Mouse (Mus musculus): ENCODE data around the gene Hook2.

The Hook2 gene

GRCm38 (mm10) chr8:84990349-84990748 lies at the start of gene Hook2:
Gene Hook2, plus strand, starts transcription at chr8:84990603.
- peak; percentile 99 for DNase-seq

DNA sequence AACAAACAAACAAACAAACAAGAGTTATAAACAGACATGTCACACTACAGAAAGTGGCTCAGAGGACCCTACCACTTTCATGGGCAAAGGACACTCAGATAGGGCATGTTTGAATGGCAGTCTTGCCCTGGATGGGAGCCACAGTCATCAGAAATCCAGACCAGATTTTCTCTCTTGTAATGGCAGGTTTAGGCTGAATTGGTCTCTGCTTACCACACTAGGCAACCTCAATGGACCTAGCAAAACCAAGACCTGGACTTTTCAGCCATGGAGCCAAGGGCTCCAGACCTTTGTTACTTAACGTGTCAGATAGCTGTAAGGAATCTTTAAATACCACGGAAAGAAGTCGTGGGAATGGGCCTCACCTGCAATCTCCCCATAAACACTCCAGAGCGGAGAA lies 46.7 kb upstream of the Hook2 start:
- DNase-seq: no peak

- DNase-seq: peak; percentile 59
Measured at GRCm38 (mm10) chr8:84944478-84945160, 45.8 kb upstream of the Hook2 start.

DNA sequence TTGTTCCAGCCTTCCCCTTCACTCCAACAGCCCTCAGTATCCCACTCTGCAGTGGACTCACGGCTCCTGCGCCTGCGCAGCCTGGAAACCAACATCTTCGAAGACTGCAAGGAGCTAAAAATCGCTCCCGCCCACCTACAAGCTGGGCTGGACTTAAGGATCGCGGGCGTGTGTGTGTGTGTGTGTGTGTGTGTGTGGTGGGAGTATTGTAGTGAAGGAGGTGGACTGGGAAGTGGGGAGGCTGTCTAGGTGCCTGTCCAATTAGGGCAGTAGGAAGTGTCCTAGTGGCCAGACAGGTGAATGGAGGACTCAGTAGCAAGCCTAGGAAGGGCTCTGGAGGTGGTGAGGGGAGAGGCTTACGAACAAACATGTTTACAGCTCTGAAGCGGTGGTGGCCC lies 45.2 kb upstream of the Hook2 start:
- DNase-seq: no peak

GRCm38 (mm10) chr8:84945633-84946527 lies 44.5 kb upstream of the Hook2 start:
- no peak for DNase-seq

GRCm38 (mm10) chr8:84946528-84947240 lies 43.7 kb upstream of the Hook2 start, which contains the start of gene Rtbdn:
Gene Rtbdn, plus strand, starts transcription at chr8:84946991.
- no peak for DNase-seq

GRCm38 (mm10) chr8:84947241-84947545 lies 43.2 kb upstream of the Hook2 start:
- peak; percentile 61 for DNase-seq

DNA sequence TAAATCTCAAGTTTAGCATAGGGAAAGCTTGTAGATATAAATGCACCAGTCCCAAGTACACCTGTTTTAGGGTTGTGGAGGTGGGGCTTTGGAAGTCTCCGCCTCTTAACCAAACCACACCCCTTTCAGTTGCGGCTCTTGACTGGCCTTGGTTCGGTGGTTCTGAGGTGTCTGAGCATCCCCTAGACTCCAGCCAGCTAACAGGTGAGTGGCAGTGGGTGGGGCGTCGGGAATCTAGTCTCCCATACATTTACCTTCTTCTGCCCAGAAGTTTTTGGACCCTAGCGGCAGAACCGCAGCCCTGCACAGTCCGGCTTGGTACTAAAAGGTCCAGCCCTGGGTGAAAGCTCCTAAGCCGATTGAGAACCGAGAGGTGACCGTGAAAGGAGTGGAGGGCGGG lies 40.6 kb upstream of the Hook2 start:
- DNase-seq: no peak

DNA sequence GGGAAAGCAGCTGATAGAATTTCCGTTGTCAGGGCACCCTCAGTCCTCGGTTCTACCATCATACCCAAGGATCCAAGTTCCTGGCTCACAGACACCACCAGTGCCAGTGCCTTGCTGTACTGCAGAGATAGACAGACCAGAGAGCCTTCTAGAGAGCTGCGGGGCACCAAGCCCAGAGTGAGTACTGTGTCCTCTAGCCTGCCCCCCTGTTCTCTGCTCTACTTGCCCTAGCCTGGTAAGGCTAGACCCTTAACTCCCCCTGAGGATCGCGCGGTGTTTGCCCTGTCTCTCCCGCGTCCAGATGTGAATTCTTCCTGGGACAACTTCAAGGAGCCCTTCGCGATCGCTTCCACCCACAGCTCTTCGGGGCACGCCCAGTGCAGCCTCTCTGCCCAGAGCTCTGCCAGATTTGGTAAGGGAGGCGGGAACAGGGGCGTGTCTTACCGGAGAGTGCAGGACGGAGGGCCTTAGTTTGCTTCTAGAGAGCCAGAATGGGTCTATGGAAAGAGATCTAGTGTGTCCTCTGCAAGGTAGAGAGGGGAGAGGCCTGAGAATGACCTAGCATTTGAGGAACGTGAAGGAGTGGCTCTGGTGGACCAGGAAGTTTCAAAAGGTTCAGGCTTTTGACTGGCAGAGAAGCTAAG lies 37.7 kb upstream of the Hook2 start:
- peak; percentile 77 for DNase-seq

GRCm38 (mm10) chr8:84956768-84957167 lies 33.6 kb upstream of the Hook2 start:
- peak; percentile 78 for DNase-seq

DNA sequence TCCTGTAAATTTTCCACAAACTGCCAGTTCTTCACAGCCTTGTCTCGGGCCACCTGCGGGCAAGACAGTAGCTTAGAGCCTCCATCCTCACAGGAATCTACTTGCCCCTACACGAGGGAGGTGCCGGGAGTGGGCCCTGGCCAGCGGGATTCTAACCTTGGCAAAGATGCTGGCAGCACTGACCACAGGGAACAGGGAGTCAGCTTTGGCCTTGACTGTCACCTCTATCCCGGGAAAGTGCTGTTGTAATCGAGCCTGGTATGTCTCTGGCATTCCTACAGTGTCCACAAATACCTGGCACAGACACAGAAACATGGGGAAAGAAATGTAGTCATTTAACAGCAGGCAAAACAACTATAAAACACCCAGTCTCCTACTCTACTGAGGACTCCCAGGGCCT lies 30.6 kb upstream of the Hook2 start:
- no peak for DNase-seq

DNA sequence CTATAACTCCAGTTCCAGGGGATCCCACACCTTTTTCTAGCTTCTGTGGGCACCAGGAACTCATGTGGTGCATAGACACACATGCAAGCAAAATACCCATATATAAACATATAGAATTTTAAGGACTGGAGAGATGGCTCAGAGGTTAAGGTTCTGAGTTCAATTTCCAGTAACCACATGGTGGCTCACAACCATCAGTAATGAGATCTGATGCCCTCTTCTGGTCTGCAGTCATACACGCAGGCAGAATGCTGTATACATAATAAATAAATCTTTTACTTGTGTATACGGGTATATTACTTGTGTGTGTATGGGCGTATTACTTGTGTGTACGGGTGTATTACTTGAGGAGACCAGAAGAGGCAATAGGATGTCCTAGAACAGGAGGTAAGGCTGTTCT lies 26.5 kb upstream of the Hook2 start:
- DNase-seq: no peak

- DNase-seq: peak; percentile 98
Measured at GRCm38 (mm10) chr8:84965731-84966291, 24.6 kb upstream of the Hook2 start.

DNA sequence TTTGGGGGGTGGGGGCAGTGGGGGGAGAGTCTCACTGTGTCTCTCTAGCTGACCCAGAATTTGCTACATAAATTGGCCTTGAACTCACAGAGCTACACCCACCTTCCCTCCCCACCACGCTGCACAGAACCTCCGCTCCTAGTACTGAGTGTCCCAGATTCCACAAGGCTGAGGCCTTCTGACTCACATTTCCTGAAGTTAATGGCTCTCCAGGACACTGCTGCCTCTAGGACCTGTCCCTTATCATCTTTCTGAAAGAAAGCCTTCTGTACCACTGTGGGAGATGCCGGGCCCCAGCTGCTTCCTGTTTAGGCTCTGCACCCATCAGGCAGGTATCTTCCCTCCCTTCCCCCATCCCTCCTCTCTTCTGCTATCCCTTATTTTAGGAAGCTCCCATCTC lies 23.8 kb upstream of the Hook2 start:
- DNase-seq: no peak

- DNase-seq: no peak
Measured at GRCm38 (mm10) chr8:84967532-84968304, 22.7 kb upstream of the Hook2 start.

GRCm38 (mm10) chr8:84968650-84969049 lies 21.8 kb upstream of the Hook2 start:
- DNase-seq: no peak

DNA sequence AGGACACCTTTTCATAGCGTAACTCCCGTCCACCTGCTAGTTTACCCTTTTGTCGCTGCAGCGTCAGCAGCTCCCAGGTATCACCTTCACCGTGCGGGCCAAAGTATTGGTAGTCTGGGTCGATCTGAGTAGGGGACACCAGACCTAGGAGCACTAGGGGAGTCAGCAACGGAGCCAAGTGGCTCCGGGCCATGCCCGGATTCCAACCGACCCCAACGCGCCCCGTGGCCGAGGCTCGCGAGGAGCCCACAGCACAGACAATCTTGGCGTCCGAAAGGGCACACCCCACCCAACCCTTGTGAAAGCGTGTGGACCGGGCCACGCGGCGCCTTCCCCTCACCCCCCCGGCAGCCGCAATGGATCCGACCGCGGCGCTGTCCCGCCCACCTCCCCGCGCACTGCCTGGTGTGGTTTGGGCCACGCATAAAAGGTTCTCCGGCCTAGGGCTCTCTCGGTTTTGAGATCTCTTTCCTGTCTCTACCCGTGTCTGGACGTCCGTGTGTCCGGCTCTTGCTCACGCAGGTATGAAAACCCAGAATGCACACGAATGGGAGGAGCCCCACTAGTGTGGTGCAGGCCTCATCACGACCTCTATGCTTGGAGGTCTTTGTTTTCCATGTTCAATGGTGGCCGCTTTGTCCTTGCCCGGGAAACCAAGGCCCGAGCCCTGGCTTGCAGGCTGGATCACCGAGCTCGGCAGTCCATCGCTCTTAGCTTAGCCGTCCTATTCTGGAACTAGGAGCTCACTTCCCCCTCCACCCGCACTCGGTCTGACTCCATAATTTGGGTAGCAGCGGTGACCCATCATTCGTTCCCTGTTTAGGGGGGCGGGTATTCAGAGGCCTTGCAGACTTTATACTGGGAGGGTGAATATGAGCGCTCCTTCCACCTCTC lies 20.9 kb upstream of the Hook2 start, which contains the start of the genes Gm49661, Prdx2 and Rnaseh2a:
Gene Gm49661, minus strand, starts transcription at position 193 of the 894 bp plus-strand sequence.
Gene Prdx2, plus strand, starts transcription at position 347 of the 894 bp plus-strand sequence.
Gene Rnaseh2a, minus strand, starts transcription at position 527 of the 894 bp plus-strand sequence.
- DNase-seq: peak; percentile 80

- no peak for DNase-seq
Measured at GRCm38 (mm10) chr8:84970135-84970790, 20.1 kb upstream of the Hook2 start.

GRCm38 (mm10) chr8:84970913-84971312 lies 19.5 kb upstream of the Hook2 start:
- no peak for DNase-seq

GRCm38 (mm10) chr8:84973079-84973478 lies 17.3 kb upstream of the Hook2 start:
- DNase-seq: no peak

Measured in lung, postnatal 10 days (tissue).